Mouse (Mus musculus) CD8-positive naive resting alpha-beta T cell, adult 2 months (primary cell): ENCODE results near the gene Cd247.

Source experiments
- DNase-seq, 2 experiments: peaks; one replicate each; pipeline ENCODE4 v3.0.0; 2022; ENCODE audit warnings: low read depth in 2 of 2, low spot score in 2 of 2

Cd247 gene

GRCm38 (mm10) chr1:165908153-165908552 lies 119.7 kb downstream of the Cd247 start:
- no peak for DNase-seq

- no peak for DNase-seq
These were observed 120.3 kb downstream of the Cd247 start for GRCm38 (mm10) chr1:165908806-165909205.

- no peak for DNase-seq
These were observed 121.0 kb downstream of the Cd247 start for GRCm38 (mm10) chr1:165909471-165909870.

GRCm38 (mm10) chr1:165913720-165914415 lies 125.4 kb downstream of the Cd247 start:
- DNase-seq, result no peak

- no peak for DNase-seq
These were observed 125.9 kb downstream of the Cd247 start for GRCm38 (mm10) chr1:165914416-165914801.

GRCm38 (mm10) chr1:165921026-165921425 lies 132.5 kb downstream of the Cd247 start:
- DNase-seq, result no peak

- DNase-seq, result no peak
These were observed 134.0 kb downstream of the Cd247 start for GRCm38 (mm10) chr1:165922488-165922887.

- DNase-seq, result no peak
These were observed 136.7 kb downstream of the Cd247 start for GRCm38 (mm10) chr1:165925207-165925606.
